Mouse (Mus musculus): ENCODE results near the gene Dhx16. TPM values are rescaled to one million over a fixed set of nuclear protein-coding genes. Genes with fewer than 3 reads are reported as not detected.
"Not testable (repeated sequence)": the region's sequence is repeated elsewhere in the genome, so short reads cannot be mapped to it uniquely, and the experiment has no call there.

Gene Dhx16
- total RNA-seq, 2 experiments from 2014 or later = 13.2 to 16.2 TPM

DNA sequence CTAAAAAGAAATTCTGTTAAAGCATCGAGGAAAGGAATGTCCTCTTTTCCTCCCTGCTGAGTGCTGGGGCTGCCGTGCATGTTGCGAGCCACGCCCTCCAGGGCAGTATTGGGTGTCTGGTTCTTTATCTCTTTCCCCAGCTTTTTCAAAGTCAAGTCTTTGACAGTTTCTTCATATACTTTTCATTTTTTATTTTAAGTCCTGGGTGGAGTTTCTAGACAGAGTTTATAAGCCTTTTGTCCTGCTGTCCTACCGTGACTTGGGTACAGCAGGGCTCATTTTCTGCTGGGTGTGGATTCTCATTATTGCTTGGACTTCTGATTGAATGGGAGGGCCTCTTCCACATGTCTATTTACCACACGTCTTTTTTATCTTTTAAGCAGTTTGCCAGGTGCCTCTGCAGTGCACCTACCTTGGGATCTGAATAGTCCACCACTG is 40.3 kb downstream of the Dhx16 start:
- Histone ChIP-seq H3K27ac (peak overlapping the region; percentile 94), H3K4me3 (peak overlapping the region; percentile 90)
- intact Hi-C loops (cut with DNase I) = no loop called here
- no peak for TF ChIP-seq CTCF (IDR thresholded peaks at IDR 0.05)
- no peak for DNase-seq

DNA sequence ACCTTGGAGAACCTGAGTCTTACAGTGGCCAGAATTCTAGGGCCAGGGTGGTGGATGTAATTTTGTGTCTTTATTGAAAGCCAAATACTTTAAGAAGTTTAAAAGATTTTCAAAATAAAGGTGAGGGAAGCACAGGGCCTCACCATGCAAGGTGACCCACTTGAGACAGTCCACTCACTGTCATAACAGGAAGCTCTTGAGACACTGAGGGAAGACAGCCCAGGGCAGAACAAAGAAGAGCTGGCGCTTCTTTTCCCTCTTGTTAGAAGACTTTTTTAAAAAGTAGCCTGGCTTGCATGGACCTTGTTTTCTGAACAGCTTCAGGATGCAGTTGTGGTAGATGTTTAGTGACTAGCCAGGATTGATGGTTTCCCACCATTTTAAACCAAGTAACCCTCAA is 40.8 kb downstream of the Dhx16 start:
- intact Hi-C loops (cut with DNase I) = no loop called here
- H3K4me3 ChIP-seq = peak overlapping the region; percentile 90
- peak overlapping the region; percentile 94 for H3K27ac ChIP-seq
- TF ChIP-seq CTCF (IDR thresholded peaks at IDR 0.05) = no peak
- no peak for DNase-seq

DNA sequence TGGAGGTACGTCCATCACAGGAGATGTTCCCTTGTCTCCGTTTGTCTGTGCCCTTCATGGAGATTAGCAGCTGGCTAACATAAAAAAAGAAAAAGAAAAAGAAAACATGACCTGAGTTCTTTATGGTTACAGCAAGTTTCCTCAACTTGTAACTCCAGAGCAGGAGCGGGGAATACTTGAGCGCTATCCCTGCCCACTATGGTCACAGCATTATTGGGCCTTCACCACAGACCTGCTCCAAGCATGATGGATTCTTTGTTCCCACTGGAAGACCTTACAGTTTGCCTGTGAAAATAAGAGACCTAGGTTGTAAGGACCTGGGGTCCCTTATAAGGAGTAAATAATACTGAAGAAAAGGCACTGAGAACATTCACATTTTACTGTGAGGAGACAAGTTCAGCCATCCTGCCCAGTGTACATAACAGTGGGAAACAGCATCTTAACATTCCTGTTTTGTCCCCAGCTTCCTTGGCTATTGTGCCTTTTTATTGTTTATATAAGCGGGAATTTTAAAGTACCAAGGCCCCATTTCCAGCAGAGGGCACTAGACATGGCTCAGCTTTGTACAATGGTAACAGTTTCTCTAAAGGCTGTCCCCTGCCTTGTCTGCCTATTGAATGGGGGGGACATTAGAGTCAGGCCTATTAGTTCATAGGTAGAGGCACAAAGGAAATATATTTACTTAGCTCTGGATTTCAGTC is 41.4 kb downstream of the Dhx16 start:
- Histone ChIP-seq H3K27ac (peak overlapping the region; percentile 94; the same call in 1 of the 2 replicates), H3K4me3 (no peak overlapping the region; the same call in 1 of the 2 replicates)
- peak; percentile 67 for TF ChIP-seq CTCF (IDR thresholded peaks at IDR 0.05)
- DNase-seq = no peak
- intact Hi-C loops (cut with DNase I) = no loop called here

DNA sequence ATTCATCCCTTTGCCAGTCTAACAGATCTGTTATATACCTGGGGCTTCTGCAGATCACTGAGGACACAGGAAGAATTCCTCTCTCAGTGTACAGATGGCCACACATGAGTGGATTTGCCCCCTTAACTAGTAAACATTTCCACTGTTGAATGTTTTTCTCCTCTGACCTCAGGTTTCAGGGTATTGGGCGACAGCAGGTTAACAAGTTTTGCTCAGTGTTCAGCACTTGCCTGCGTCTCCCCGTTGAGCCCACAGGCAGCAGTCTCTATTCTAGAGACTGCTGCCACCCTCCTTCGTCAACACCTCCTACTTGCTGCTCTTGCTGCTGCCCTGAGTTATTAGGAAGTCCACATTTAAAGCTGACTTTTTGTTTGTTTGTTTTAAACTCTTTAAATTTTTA is 42.1 kb downstream of the Dhx16 start:
- TF ChIP-seq CTCF (IDR thresholded peaks at IDR 0.05) = no peak
- H3K27ac ChIP-seq = peak overlapping the region; percentile 94; the same call in 1 of the 2 replicates
- intact Hi-C loops (cut with DNase I) = no loop called here
- H3K4me3 ChIP-seq = no peak overlapping the region
- no peak for DNase-seq

DNA sequence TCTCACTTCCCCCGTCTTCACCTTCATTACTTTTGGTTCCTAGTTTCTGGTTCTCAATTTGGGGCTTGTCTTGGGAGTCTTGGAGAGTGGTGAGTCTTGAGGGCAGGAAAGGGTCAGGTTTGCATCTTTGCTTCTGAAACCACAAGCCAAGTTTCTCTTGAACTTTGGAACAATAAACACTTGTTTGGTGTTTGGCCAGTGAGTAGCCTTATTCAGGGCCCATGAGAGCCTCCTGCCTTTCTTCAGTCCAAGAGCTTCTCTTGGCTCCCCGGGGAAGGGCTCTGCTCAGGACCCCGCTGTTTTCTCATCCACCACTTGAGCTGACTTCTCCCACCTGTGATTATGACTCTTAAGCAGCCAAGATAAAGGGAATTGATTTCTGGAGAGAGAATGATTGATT is 42.9 kb downstream of the Dhx16 start:
- intact Hi-C loops (cut with DNase I) = no loop called here
- TF ChIP-seq CTCF (IDR thresholded peaks at IDR 0.05) = no peak
- DNase-seq = no peak
- Histone ChIP-seq H3K27ac (peak overlapping the region; percentile 29; the same call in 1 of the 2 replicates), H3K4me3 (no peak overlapping the region)

- DNase-seq = no peak
- Histone ChIP-seq H3K4me3 (no peak overlapping the region), H3K27ac (no peak overlapping the region; the same call in 1 of the 2 replicates)
- intact Hi-C loops (cut with DNase I) = no loop called here
- TF ChIP-seq CTCF (IDR thresholded peaks at IDR 0.05) = no peak
Measured at GRCm38 (mm10) chr17:35923281-35923680, 43.7 kb downstream of the Dhx16 start.

DNA sequence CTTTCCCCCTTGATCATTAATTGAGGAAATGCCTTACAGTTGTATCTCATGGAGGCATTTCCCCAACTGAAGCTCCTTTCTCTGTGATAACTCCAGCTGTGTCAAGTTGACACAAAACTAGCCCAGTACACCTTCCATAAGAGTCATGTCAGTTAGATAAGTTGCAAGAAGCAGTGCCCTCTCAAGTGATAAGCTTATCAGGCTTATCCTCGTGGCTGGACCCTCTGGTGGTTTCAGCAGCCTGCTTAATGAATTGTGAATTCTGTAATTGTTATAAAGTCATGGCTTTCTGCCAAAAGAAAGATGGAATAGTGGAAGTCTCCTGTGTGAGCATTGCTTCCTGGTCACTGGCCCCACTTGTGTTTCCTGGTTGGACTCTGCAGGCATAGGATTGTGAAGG is 47.9 kb downstream of the Dhx16 start:
- no peak for TF ChIP-seq CTCF (IDR thresholded peaks at IDR 0.05)
- Histone ChIP-seq H3K4me3 (no peak overlapping the region), H3K27ac (no peak overlapping the region)
- intact Hi-C loops (cut with DNase I) = no loop called here
- no peak for DNase-seq

DNA sequence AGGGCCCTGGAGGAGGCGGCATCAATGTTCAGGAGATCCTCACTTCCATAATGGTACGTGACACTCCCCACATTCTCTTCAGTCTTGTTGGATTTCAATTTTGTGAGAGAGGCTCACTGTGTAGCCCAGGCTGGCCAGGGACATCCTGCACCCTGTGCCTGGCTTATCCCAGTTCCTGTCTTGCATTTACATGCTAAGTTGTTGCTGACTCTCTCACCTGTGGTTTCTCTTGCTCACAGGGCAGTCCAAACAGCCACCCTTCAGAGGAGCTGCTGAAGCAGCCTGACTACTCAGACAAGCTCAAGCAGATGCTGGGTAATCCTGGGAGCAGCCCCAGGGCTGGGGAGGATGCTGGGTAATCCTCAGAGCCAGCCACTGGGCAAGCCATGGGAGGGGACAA is 49.9 kb downstream of the Dhx16 start:
- intact Hi-C loops (cut with DNase I) = no loop called here
- DNase-seq = no peak

GRCm38 (mm10) chr17:35930627-35931026 is 51.0 kb downstream of the Dhx16 start:
- no peak overlapping the region for H3K4me3 ChIP-seq
- no peak overlapping the region for H3K27ac ChIP-seq
- no peak for DNase-seq
- intact Hi-C loops (cut with DNase I) = no loop called here
- no peak for TF ChIP-seq CTCF (IDR thresholded peaks at IDR 0.05)

More for the DNA sequence above, 49.9 kb downstream of the Dhx16 start:
- no peak for TF ChIP-seq CTCF (IDR thresholded peaks at IDR 0.05)
- no peak overlapping the region for H3K27ac ChIP-seq
- H3K4me3 ChIP-seq = no peak overlapping the region

DNA sequence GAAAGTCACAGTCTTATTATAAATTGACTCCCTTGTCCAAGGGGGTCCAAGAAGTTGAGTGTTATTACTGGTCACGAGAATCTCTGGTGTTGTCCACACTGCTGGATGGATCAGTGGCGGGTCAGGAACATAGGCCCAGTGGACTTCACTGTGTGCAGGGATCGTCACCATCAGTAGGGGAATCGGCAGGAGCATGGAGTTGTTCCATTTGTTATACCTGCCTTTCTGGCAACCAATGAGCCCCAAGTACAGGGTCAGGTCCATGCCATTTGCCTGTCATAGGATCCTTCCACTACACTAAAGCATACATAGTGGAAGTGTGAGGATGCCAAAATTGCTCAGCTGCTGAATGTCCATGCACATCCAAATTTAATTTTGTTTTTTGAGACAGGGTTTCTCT is 53.0 kb downstream of the Dhx16 start:
- no peak for TF ChIP-seq CTCF (IDR thresholded peaks at IDR 0.05)
- no peak for DNase-seq
- Histone ChIP-seq H3K27ac (no peak overlapping the region), H3K4me3 (no peak overlapping the region)
- intact Hi-C loops (cut with DNase I) = no loop called here

DNA sequence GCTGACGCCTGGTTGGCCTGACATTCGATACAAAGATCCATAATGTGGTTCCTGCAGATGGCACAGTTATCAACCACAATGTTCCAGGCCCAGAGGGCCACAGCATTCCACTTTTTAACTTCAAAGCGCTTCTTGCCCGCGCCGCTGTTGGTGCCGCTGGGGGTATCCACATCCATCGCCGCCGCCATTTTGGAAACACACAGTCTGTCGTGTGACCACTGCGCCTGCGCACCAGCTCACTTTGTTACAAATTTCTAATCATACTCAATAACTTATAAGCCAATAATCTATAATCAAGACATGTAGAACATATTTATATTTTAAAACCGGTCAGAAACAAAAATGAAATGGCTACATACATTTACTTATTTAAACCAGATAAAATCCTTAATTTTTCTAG is 56.1 kb downstream of the Dhx16 start:
- H3K4me3 ChIP-seq; H3K27ac ChIP-seq; DNase-seq; intact Hi-C loops (cut with DNase I): not testable (repeated sequence)

- intact Hi-C loops (cut with DNase I) = loop anchor here (2.0 kb wide), 1 partner anchor 55 kb away; no protein-coding TSS in a partner anchor
- Histone ChIP-seq H3K4me3 (no peak overlapping the region), H3K27ac (no peak overlapping the region)
- TF ChIP-seq CTCF (IDR thresholded peaks at IDR 0.05) = peak; percentile 87
- DNase-seq = peak; percentile 42
Measured at GRCm38 (mm10) chr17:35937700-35938348, 58.2 kb downstream of the Dhx16 start.

DNA sequence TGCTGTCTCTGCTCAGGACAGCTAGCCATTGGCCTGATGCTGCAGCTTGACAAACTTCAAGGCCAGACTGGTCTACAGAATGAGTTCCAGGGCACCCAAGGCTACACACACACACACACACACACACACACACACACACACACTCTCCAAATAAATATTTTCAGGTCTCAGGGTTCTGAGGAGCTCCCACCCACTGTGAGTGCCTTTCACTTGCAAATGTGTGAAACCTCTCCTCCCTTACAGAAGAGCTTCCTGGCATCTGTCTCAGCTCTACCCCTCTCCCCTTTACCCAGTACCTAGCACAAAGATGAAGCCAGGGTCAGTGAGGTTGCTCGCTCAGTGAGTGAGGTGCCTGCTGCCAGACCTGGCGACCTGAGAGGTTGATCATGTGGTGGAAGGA is 59.5 kb downstream of the Dhx16 start:
- intact Hi-C loops (cut with DNase I) = loop anchor here (2.0 kb wide), 1 partner anchor 54 kb away; no protein-coding TSS in a partner anchor
- no peak overlapping the region for H3K27ac ChIP-seq
- TF ChIP-seq CTCF (IDR thresholded peaks at IDR 0.05) = no peak
- H3K4me3 ChIP-seq = no peak overlapping the region
- DNase-seq = no peak
